Mouse (Mus musculus) kidney, embryonic 15.5 days (tissue): Measurements from ENCODE around the gene Ralgapa1. TPM values are rescaled to one million over a fixed set of nuclear protein-coding genes. Genes with fewer than 3 reads are reported as not detected.
"Not testable (repeated sequence)": the region's sequence is repeated elsewhere in the genome, so short reads cannot be mapped to it uniquely, and the experiment has no call there.

Source experiments
- ATAC-seq: fragments of 200-750 bp; cut with Nextera tagmentation; replicated peaks from 2 replicates; pipeline ENCODE4 v1.8.0; 2017; ENCODE audit warnings: moderate TSS enrichment; ENCODE audit not compliant: low FRiP score
- H3K27ac ChIP-seq: fragments of 300-500 bp; sonication (generic); 2 replicates; pipeline ENCODE4 v1.5.1; 2015; ENCODE audit warnings: mild to moderate bottlenecking, inconsistent platforms
- H3K27me3 ChIP-seq: fragments of 300-500 bp; sonication (generic); 2 replicates; pipeline ENCODE4 v1.6.1; 2015; ENCODE audit warnings: inconsistent platforms
- H3K36me3 ChIP-seq: fragments of 300-500 bp; sonication (generic); 2 replicates; pipeline ENCODE4 v1.6.1; 2015; ENCODE audit warnings: inconsistent platforms
- H3K4me1 ChIP-seq: fragments of 300-500 bp; sonication (generic); 2 replicates; pipeline ENCODE4 v1.6.1; 2015; ENCODE audit warnings: inconsistent platforms
- H3K4me2 ChIP-seq: fragments of 300-500 bp; sonication (generic); 2 replicates; pipeline ENCODE4 v1.6.1; 2015; ENCODE audit warnings: moderate library complexity, mild to moderate bottlenecking, inconsistent platforms
- H3K4me3 ChIP-seq: fragments of 300-500 bp; sonication (generic); replicated peaks from 2 replicates; pipeline ENCODE4 v1.5.1; 2015; ENCODE audit warnings: mild to moderate bottlenecking, inconsistent platforms
- H3K9ac ChIP-seq: fragments of 300-500 bp; sonication (generic); 2 replicates; pipeline ENCODE4 v1.6.1; 2015; ENCODE audit warnings: mild to moderate bottlenecking, inconsistent platforms
- H3K9me3 ChIP-seq: fragments of 300-500 bp; sonication (generic); replicated peaks from 2 replicates; pipeline ENCODE4 v1.6.1; 2016; ENCODE audit warnings: inconsistent platforms
- WGBS: fragments of 180-500 bp; shearing (Covaris S2); methylation state at CpG from one replicate; pipeline ENCODE4 v1.1.7; 2015; ENCODE audit warnings: mixed read lengths; 5-methylcytosine and 5-hydroxymethylcytosine counted together
- polyA plus RNA-seq: library from polyadenylated mRNA; unstranded; fragments of >200 nt; fragmentation: Nextera tagmentation; extraction: Ambion mirVana; gene quantifications from 2 replicates; pipeline ENCODE4 v1.2.1, GENCODE M21; 2015

The Ralgapa1 gene
- polyA plus RNA-seq, 1 experiment from 2014 or later = 13.2 TPM

DNA sequence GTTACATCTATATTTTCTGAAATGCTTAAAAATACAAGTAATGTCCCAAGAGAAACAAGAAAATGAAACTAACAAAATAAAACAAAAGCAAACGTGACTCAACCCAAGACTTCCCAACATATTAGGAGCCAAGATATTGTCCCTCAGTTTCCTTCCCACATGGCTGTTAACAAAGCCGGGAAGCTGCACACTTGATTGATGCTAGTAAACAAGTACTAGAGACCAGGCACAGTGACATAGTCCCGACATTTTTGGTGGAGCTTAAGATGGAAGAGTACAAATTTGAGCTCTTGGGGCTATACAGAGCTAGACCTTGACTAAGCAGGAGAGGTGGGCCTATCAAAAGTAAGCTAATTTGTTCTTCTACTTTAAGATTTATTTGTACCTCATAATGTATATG lies 23.9 kb downstream of the Ralgapa1 start:
- Histone ChIP-seq H3K4me3 (no peak overlapping the region), H3K27ac (no peak overlapping the region), H3K4me1 (no peaks in the 10 kb centered on the region), H3K9me3 (no peaks in the 10 kb centered on the region), H3K36me3 (peaks cover 8% of the 10 kb centered on the region; the same call in 1 of the 2 replicates), H3K4me2 (no peak overlapping the region), H3K27me3 (no peaks in the 10 kb centered on the region), H3K9ac (no peak overlapping the region)
- 72% methylated on average over 3 of the region's 3 CpGs for WGBS
- no peak for ATAC-seq

GRCm38 (mm10) chr12:55794485-55794884 lies 26.5 kb downstream of the Ralgapa1 start:
- H3K27me3 ChIP-seq, ATAC-seq, H3K4me2 ChIP-seq, H3K4me1 ChIP-seq, H3K9me3 ChIP-seq, H3K9ac ChIP-seq, H3K4me3 ChIP-seq, H3K27ac ChIP-seq, H3K36me3 ChIP-seq: not testable (repeated sequence)
- 82% methylated on average over 4 of the region's 4 CpGs for WGBS

GRCm38 (mm10) chr12:55785252-55785651 lies 35.7 kb downstream of the Ralgapa1 start:
- no peaks in the 10 kb centered on the region for H3K9me3 ChIP-seq
- no peak overlapping the region for H3K4me3 ChIP-seq
- ATAC-seq = no peak
- WGBS = 86% methylated on average over 2 of the region's 2 CpGs
- no peaks in the 10 kb centered on the region for H3K27me3 ChIP-seq
- no peak overlapping the region for H3K27ac ChIP-seq
- H3K4me1 ChIP-seq = no peaks in the 10 kb centered on the region
- H3K4me2 ChIP-seq = no peak overlapping the region
- peaks cover 35% of the 10 kb centered on the region for H3K36me3 ChIP-seq
- no peak overlapping the region for H3K9ac ChIP-seq

DNA sequence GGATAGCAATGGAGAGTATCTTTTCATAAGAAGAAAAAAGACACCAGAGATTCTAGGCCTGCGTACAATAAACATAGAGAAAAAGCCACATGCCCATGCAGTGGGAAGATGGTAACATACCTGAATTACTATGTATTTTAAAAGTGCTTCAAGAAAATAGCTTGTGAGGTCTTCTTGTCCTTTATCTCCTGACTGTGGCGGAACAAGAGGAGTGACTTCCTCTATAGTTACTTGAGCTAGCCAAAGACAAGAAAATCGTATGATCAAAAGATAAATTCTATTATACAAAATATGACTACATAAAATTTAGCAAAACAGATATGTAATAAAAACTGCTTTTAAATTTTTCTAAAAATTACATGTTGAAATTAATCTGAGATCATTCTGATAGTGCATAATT lies 38.3 kb downstream of the Ralgapa1 start:
- no peak overlapping the region for H3K27ac ChIP-seq
- 92% methylated on average over 3 of the region's 3 CpGs for WGBS
- no peaks in the 10 kb centered on the region for H3K9me3 ChIP-seq
- H3K27me3 ChIP-seq = no peaks in the 10 kb centered on the region
- H3K4me3 ChIP-seq = no peak overlapping the region
- peaks cover 35% of the 10 kb centered on the region for H3K36me3 ChIP-seq
- no peak for ATAC-seq
- no peak overlapping the region for H3K9ac ChIP-seq
- H3K4me1 ChIP-seq = no peaks in the 10 kb centered on the region
- no peak overlapping the region for H3K4me2 ChIP-seq

GRCm38 (mm10) chr12:55778301-55778700 lies 42.7 kb downstream of the Ralgapa1 start:
- H3K36me3 ChIP-seq = peaks cover 30% of the 10 kb centered on the region
- no peak for ATAC-seq
- no peak overlapping the region for H3K9ac ChIP-seq
- H3K4me3 ChIP-seq = no peak overlapping the region
- H3K27me3 ChIP-seq = no peaks in the 10 kb centered on the region
- no peaks in the 10 kb centered on the region for H3K4me1 ChIP-seq
- H3K27ac ChIP-seq = no peak overlapping the region
- H3K4me2 ChIP-seq = no peak overlapping the region
- no peaks in the 10 kb centered on the region for H3K9me3 ChIP-seq
- 84% methylated on average over 2 of the region's 2 CpGs for WGBS

DNA sequence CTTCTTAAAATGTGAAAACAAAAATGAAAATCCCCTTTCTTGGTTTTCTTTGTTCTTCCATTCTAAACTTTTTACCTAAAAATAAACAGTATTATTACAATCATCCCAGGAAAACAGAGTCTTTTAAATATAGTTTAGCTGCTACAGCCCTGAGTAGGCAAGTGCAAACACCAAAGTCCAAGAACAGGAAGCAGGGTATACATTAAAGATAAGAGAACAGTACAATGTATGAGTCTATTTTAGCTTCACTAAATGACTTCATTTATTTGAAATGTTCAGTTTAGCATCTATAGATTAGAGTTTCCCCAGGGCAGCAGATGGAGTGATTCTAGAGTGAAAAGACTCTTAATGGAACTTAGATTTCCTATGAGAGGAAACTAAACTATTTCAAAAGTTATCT lies 43.6 kb downstream of the Ralgapa1 start:
- Histone ChIP-seq H3K4me1 (no peaks in the 10 kb centered on the region), H3K4me2 (no peak overlapping the region), H3K9ac (no peak overlapping the region), H3K36me3 (peaks cover 28% of the 10 kb centered on the region), H3K4me3 (no peak overlapping the region), H3K27ac (no peak overlapping the region), H3K9me3 (no peaks in the 10 kb centered on the region), H3K27me3 (no peaks in the 10 kb centered on the region)
- no peak for ATAC-seq

GRCm38 (mm10) chr12:55774316-55774715 lies 46.7 kb downstream of the Ralgapa1 start:
- no peak for ATAC-seq
- WGBS = 86% methylated on average over 3 of the region's 3 CpGs
- no peaks in the 10 kb centered on the region for H3K9me3 ChIP-seq
- no peak overlapping the region for H3K9ac ChIP-seq
- H3K27me3 ChIP-seq = no peaks in the 10 kb centered on the region
- H3K4me2 ChIP-seq = no peak overlapping the region
- no peak overlapping the region for H3K27ac ChIP-seq
- H3K36me3 ChIP-seq = peaks cover 29% of the 10 kb centered on the region
- no peaks in the 10 kb centered on the region for H3K4me1 ChIP-seq
- no peak overlapping the region for H3K4me3 ChIP-seq

DNA sequence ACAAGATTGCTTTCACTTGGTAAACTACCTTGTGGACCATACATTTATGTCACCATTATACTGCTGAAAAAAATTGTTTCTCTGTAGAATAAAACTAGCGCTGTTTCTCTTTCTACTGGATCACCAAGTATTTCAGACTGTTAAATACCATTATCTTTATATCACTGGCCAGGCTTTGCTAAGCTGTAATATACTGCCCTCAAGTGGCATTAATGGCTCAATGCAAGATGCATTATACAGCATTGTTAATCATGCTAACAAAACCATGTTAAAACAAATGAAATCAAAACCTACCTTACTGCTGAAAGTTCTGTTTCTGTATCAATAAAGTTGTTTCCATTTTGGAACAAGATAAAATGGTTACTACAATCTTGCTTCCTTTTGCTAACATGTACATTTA lies 100.6 kb downstream of the Ralgapa1 start:
- Histone ChIP-seq H3K9me3 (no peaks in the 10 kb centered on the region), H3K4me2 (no peak overlapping the region), H3K36me3 (peaks cover 38% of the 10 kb centered on the region), H3K27me3 (no peaks in the 10 kb centered on the region), H3K9ac (no peak overlapping the region), H3K4me1 (no peaks in the 10 kb centered on the region), H3K27ac (no peak overlapping the region), H3K4me3 (no peak overlapping the region)
- 74% methylated on average over 1 of the region's 1 CpGs for WGBS
- no peak for ATAC-seq

GRCm38 (mm10) chr12:55705881-55706280 lies 115.1 kb downstream of the Ralgapa1 start:
- 94% methylated on average over 4 of the region's 4 CpGs for WGBS
- Histone ChIP-seq H3K27me3 (no peaks in the 10 kb centered on the region), H3K4me3 (no peak overlapping the region), H3K9me3 (no peaks in the 10 kb centered on the region), H3K4me1 (no peaks in the 10 kb centered on the region), H3K4me2 (no peak overlapping the region), H3K27ac (no peak overlapping the region), H3K36me3 (peaks cover 52% of the 10 kb centered on the region), H3K9ac (no peak overlapping the region)
- ATAC-seq = no peak

GRCm38 (mm10) chr12:55666699-55667098 lies 154.3 kb downstream of the Ralgapa1 start:
- H3K4me3 ChIP-seq = no peak overlapping the region
- no peak overlapping the region for H3K4me2 ChIP-seq
- H3K36me3 ChIP-seq = peaks cover 20% of the 10 kb centered on the region; the same call in 1 of the 2 replicates
- H3K27me3 ChIP-seq = no peaks in the 10 kb centered on the region
- H3K4me1 ChIP-seq = no peaks in the 10 kb centered on the region
- WGBS = 86% methylated on average over 6 of the region's 6 CpGs
- no peaks in the 10 kb centered on the region for H3K9me3 ChIP-seq
- no peak overlapping the region for H3K9ac ChIP-seq
- ATAC-seq = no peak
- no peak overlapping the region for H3K27ac ChIP-seq

GRCm38 (mm10) chr12:55663194-55663593 lies 157.8 kb downstream of the Ralgapa1 start:
- H3K4me2 ChIP-seq, H3K9me3 ChIP-seq, H3K27ac ChIP-seq, H3K9ac ChIP-seq, ATAC-seq, H3K27me3 ChIP-seq, H3K4me1 ChIP-seq, H3K4me3 ChIP-seq: not testable (repeated sequence)
- peaks cover 35% of the 10 kb centered on the region for H3K36me3 ChIP-seq

DNA sequence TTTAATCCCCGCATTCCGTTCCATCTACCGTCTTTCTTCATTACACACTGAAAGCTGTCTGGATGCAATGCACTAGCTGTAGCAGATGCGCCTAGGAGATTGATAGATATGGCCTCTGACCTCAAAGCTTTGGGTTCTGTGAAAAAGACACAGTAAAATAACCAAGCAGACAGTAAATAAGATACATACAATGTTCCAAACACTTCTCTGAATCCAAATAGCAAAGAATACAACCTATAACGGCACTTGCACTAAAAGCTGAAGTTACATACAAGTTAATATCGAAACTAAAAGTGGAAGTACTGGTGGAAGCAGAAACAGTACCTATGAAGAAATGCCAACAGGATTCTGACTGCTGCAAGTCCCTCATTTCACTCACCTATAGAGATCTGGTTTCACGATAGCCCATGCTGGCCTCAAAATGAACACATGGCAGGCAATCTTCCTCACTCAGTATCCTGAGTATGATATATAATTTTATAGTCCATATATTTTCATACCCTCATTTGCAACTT lies 172.9 kb downstream of the Ralgapa1 start:
- no peaks in the 10 kb centered on the region for H3K4me1 ChIP-seq
- H3K36me3 ChIP-seq = 0 out of 2 replicates have a peak, but pooled peaks cover 6% of the 10 kb centered on the region
- H3K4me2 ChIP-seq = no peak overlapping the region
- no peak for ATAC-seq
- no peak overlapping the region for H3K4me3 ChIP-seq
- H3K27me3 ChIP-seq = no peaks in the 10 kb centered on the region
- 89% methylated on average over 7 of the region's 7 CpGs for WGBS
- H3K9ac ChIP-seq = no peak overlapping the region
- H3K27ac ChIP-seq = no peak overlapping the region
- H3K9me3 ChIP-seq = no peaks in the 10 kb centered on the region

- Histone ChIP-seq H3K27me3 (no peaks in the 10 kb centered on the region), H3K4me1 (no peaks in the 10 kb centered on the region), H3K9ac (no peak overlapping the region), H3K9me3 (no peaks in the 10 kb centered on the region), H3K27ac (no peak overlapping the region), H3K4me2 (no peak overlapping the region), H3K4me3 (no peak overlapping the region), H3K36me3 (no peaks in the 10 kb centered on the region)
- no peak for ATAC-seq
- 40% methylated on average over 4 of the region's 4 CpGs for WGBS
Observed at GRCm38 (mm10) chr12:55626711-55627110, 194.3 kb downstream of the Ralgapa1 start.
